Mouse (Mus musculus) hindlimb bud, embryonic 11.5 days (tissue): ENCODE data around the gene Itga3.
"Not testable (repeated sequence)": the region's sequence is repeated elsewhere in the genome, so short reads cannot be mapped to it uniquely, and the experiment has no call there.

Source experiments
- DNase-seq: peaks from one replicate; pipeline ENCODE4 v3.0.0-alpha.2; 2012; ENCODE audit warnings: low read depth, low spot score; ENCODE audit errors: extremely low spot score

The Itga3 gene

DNA sequence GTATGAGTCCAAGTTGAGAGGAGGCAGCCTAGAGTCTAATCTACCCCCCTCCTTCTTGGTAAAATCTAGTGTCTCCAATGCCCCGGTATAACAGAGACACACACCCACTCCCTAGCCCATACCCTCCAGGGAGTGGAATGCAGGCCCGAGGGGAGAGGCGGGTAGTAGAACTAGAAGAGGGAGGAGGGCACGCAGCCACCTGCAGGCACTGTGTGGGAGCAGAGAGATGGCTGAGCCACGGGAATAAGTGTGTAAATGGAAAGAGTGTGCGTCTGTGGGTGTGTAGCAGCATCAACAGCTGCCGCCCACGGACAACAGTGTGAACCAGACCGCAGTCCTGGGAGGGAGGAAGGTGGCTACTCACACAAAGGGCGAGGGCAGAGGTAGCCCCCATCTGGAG lies 41.7 kb downstream of the Itga3 start:
- no peak for DNase-seq

DNA sequence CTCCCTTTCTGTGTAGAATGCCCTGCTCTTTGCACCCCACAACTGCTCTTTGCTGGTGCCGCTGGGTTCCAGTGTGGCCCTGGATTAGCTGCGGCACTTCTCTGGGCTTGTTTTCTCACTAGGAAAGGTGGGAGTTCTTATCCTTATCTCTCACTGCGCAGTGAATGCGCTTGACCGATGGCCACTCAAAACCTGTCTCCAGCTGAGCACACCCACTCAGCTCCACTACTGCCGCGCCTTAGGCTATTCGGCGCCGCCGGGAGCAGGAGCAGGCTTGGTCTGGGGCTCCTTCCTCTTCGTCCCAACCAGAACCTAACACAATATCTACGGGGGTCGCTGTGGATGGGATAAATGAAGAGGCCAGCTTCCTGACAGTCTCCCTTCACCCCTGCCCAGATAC lies 43.0 kb downstream of the Itga3 start:
- no peak for DNase-seq

DNA sequence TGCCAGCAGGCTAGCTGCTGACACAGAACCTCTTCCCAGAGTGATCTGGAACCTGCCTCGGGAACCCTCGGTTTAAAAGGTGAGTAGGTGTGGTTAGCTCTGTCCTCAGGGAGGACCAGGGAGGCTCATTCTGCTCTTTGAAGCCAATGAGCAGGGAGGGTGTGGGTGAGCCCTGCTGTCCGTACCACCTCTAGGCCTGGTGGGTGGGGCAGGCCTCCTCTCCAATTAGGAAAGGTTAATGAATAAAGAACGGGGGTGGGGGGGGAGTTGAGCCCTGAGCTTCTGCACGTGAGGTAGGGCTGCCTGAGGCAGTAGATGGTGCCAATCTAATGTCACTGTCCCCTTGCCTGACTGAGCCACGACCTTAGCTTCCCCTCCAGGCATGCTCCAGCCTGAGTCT lies 43.7 kb downstream of the Itga3 start:
- no peak for DNase-seq

DNA sequence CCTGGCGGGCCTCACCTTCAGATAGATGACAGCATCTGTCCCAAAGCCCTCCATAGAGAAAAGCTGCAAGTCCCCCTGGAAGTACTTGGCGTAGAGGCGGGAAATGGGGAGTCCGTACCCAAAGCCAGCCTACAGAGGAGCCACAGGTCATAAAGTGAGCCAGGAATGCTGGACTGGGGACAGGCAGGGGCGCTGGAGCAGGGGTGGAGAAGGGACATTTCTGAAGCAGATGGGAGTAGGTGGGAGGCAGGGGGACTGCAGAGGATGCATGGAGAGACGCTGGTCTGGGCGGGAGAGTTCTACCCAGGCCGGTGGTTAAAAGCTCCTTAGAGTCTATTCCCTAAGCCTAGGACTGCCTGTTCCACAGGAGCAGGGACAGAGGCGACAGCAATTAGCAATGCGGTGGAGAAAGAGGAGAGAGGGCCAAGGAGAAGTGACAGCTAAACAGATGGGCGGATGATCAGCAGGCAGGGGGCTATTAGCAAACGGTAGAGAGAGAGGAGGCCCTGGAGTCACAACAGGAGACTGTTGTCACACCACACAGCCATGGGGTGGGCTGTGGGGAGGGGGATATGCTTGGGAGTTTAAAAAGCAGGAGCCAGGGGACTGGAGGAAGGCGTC lies 48.6 kb downstream of the Itga3 start:
- no peak for DNase-seq

DNA sequence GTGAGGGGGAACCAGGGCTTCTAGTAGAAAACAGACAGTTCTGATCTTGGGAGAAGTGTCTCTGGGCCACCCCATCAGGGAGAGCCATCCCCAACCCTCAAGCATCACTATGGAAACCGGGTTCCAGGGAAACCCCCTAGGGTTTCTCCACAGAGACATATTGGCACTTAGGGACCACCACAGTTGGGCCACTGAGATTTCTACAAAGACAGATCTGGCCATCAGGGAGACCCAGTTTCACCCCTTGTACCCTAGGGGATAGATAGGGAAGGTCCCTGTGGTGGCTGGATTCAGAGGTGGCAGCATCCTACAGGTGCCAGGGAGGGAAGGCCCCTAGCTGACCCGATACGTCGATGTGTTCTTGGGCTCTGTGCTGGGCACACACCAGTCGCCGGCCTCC lies 49.8 kb downstream of the Itga3 start:
- DNase-seq: no peak

DNA sequence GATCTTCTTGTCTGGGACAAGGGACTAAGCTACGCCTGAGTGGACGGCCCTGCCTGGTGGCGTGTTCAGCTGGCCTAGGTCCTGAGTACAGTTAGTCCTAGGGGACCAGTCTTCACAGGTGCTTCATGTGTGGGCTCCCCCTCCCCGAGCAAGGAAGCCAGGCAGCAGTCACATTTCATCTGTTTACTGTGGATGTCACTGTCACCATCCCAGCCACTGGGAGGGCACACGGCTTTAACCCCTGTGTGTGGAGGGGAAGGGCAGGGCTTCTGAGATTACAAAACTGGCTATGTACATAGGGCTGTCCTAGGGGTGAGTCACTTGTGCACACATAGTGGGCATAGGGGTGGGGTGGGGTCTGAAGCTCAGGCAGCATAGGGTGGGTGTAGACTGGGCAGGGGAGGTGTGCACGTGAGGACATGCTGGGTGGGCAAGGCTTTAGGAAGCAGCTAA lies 50.5 kb downstream of the Itga3 start:
- DNase-seq: no peak

DNA sequence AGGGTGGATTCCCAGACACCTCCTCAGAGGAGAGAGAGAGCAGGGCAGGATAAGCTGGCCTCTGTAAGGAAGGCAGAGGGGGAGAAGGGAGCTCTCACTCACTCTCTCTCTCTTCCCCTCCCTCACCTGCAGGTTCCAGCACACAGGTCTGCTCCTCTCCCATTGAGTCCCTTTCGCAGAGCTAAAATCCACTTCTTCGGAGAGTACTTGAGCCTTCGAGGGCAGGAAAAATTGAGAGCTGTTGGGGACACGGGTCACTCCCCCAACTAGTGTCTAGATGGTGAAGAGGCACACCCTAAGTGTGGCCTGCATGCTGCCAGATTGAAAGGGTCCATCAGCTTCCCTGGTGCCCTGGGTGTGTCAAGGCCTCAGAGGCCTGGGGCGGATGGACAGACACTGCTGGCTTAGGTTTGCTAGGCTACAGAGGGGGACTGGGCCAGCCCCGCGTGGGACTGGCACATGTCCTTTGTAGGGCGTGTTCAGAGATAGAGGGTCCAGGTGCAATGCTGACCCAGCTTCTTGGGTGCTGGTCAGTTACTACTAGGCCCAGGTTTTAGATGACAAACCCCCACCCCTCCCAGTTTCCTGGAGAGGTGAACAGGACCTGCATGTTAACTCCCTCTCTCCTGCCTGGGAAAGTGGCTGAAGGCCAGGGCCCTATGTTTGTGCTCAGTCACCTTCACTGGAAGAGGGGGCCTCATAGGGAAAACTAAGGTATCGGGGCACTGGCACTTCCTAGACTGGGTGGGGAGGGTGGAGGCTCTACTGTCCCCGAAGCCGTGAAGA lies 51.2 kb downstream of the Itga3 start:
- no peak for DNase-seq

DNA sequence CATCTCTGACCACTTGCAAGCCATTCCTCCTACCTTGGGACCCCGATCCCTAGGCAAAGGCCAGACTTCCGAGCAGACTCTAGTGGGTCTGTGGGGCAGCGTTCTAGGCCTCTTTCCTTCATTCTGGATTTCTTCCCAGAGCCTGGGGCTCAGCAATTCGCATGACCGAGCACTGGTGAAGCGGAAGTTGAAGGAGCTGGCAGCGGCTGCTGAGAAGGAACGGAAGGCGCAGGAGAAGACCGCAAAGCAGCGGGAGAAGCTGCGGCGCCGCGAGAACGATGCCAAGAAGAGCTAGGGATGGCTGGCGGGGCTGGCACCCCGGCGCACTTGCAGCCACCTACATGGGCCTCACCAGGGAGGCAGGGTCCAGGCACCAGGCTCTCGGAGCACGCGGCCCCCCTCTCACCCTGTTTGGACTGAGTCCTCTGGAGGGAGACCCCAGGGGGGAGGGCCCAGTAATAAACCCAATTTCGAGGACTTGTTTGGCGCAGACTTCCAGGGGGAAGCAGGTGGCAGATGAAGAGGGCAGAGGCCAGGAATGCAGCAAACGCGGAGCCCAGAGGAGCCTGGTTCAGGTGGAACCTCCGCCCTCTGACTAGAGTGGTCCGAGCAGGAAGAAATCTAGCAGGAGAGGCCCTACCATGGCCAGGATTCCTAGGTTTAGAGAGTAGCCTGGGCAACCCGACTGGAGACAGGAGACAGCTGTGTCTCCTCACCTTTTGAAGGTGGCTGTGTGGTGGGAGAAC lies 52.0 kb downstream of the Itga3 start:
- no peak for DNase-seq

DNA sequence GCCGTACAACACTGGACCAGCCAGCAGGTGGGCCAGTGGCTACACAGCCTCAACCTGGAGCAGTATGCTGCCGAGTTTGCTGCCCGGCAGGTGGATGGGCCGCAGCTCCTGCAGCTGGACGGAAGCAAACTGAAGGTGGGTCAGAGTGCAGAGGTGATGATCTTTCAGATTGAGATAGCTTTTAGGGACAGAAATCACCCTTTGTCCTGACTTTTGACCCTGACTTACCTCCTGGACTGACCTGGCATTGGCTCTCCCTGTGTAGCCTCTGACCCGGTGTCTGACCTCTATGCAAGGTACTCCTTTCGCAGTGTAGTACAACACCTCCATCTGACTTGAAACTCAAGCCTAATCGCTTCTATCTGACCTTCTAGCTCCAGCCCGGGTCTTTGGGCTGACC lies 53.1 kb downstream of the Itga3 start:
- DNase-seq: no peak

DNA sequence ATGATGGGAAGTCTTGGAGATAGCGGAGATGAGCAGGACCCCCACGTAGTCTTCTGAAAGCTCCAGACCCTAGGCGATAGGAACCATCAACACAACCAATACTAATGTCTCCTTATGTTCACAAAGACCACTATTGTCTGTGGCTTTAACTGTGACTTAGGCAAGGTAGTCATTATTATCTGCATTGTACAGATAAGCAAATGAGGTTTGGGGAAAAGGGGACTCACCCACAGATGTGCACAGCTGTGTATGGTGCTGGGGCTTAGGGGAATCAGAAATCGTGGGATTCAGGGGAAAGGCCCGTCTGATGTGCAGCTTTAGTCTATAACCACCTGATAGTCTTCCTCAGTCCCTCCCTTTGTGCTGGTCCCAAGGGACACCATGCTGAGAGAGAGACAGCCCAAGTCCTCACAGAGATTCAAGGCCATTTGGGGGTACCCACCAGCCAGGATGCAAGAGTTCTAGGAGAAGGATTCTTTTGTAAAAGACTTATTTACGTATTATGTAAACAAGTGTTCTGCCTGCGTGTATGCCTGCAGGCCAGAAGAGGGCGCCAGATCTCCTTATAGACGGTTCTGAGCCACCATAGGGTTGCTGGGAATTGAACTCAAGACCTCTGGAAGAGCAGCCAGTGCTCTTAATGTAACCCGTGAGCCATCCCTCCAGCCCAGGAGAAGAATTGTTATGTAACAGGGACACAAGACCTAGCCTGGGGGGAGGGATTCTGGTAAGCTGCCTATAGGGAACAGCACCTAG lies 54.2 kb downstream of the Itga3 start:
- no peak for DNase-seq

DNA sequence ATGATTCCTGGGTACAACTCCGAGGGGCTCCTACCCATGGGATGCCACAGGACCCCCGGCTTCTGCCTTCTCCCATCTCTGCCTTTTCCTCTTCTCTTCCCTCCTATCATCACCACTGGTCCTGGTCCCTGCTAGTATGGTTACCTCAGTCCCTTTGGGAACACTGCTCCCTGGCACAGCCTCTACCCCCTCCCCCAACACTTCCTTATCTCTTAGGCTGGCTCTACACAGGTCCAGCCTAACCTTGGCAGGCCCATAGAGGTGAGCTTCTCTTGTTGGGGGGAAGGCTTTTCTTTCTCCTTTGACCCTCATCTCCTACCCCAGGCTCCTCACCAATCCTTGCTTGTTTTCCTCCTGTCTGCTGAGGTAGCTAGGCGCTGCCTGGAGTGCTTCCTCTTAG lies 61.1 kb downstream of the Itga3 start:
- DNase-seq: no peak

DNA sequence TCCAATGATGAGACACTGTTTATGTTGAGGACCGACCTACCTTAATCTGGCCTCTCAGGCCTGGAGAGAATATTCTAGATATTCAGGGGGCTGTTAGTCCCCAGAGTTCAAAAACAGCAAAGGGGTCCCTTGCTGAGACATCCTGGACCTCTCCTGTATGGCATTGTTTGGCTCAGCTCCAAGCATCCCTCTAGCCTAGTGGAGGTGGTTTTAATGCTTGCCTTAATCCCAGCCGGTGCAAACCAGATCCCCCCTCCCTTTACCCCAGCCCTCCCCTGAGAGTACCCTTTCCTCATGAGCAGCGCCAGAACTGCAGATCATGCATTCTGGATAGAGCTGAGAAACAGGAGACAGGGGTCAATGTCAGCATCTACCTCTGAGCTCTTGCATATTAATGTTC lies 64.1 kb downstream of the Itga3 start:
- no peak for DNase-seq

DNA sequence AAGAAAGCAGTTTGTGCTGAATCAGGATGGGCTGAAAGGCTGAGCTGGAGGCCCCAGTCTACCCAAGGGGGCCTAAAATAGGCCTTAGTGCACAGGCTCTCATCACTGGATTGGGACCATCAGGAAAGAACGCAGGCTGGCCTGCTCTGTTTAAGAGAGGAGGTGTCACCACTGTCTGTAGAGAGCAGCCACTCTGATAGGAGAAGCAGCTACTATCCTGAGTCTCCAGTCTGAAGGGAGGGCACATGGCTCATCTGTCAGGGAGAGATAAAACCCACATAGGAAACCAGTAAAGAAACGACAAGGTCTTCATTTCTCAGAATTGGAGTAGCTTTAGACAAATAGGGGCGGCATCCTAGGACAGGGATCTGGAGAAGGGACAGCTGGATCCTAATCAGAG lies 64.5 kb downstream of the Itga3 start:
- no peak for DNase-seq

DNA sequence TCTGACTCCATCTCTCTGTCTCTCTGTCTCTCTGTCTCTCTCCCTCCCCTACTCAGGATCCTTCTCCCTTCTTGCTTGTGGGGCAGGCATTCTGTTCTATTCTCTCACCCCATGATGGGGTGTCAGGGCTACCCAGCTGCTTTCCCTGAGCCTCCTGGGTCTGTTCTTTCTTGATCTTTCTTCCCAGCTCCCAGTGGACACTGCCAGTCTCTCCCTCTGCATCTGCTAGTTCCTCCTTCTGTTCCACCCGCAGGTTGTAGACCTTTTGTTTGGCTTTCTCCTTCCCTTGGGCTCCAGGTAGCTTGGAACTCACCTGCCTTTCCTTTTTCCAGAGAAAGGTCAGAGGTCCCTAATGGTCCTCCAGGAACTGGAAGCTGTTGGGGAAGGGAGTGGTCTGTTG lies 65.2 kb downstream of the Itga3 start:
- DNase-seq: no peak

DNA sequence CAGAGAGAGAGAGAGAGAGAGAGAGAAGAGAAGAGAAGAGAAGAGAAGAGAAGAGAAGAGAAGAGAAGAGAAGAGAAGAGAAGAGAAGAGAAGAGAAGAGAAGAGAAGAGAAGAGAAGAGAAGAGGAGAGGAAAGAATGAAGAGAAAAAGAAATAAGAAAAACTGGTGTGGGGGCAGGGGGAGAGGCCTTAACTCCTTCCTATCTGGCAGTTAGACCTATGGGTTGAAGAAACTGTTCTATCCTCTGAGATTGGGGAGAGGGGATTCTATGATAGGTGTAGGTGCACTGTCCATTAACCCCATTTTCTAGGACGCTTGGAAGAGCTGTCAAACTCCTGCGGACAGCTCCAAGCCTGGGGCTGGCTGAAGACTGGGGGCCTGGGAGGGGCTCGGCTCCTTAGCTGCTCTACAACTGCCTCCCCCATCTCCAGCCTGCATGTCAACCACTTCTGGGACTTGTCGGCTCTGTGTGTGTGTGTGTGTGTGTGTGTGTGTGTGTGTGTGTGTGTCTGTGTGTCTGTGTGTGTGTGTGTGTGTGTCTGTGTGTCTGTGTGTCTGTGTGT lies 65.7 kb downstream of the Itga3 start:
- DNase-seq: not testable (repeated sequence)

DNA sequence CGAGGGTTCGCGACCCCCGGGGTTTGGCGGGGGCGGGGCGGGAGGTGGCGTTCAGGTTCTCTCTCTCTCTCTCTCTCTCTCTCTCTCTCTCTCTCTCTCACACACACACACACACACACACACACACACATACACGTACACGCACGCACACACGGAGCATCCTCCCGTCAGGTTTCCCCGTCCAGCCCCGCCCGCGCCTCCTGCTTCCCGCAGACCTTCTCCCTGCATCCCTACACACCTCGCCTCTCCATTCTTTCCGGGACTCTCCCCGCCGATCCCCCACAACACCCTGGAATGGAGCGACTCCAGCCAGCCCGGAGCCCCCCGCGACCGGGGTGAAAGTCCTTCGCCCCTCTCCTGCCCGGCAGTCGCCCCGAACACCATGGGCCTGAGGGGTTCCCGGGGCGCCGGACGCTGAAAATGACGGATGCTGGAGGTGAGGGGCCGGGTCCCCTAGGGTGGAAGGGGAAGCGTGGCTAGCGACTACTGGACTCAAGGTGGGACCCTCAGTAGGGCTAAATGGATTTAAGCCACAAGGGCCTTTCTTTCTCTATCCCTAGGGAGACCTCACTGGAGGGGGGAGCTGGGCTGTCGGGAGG lies 66.4 kb downstream of the Itga3 start:
- DNase-seq: no peak

DNA sequence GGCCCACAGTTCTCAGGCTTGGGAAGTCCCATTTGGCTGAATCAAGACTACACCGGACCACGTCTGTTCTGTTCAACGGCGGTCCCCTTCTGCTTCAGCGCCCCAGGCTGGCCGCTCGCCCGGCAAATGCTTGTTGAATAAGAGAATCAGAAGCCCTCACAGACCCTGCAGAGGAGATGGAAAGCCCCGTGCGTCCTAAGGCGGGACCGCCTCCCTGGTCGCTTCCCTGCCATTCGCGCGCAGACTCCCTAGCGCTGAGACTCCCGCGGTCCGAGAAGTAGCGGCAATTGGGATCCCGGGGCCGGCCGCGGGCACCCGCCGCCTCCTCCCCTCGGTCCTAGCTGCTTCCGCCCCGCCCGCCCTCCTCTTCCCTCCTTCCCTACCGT lies 67.0 kb downstream of the Itga3 start, which contains the start of gene Samd14:
TSS of gene Samd14 (plus strand) at position 251 of the 386 bp plus-strand sequence.
- DNase-seq: no peak

DNA sequence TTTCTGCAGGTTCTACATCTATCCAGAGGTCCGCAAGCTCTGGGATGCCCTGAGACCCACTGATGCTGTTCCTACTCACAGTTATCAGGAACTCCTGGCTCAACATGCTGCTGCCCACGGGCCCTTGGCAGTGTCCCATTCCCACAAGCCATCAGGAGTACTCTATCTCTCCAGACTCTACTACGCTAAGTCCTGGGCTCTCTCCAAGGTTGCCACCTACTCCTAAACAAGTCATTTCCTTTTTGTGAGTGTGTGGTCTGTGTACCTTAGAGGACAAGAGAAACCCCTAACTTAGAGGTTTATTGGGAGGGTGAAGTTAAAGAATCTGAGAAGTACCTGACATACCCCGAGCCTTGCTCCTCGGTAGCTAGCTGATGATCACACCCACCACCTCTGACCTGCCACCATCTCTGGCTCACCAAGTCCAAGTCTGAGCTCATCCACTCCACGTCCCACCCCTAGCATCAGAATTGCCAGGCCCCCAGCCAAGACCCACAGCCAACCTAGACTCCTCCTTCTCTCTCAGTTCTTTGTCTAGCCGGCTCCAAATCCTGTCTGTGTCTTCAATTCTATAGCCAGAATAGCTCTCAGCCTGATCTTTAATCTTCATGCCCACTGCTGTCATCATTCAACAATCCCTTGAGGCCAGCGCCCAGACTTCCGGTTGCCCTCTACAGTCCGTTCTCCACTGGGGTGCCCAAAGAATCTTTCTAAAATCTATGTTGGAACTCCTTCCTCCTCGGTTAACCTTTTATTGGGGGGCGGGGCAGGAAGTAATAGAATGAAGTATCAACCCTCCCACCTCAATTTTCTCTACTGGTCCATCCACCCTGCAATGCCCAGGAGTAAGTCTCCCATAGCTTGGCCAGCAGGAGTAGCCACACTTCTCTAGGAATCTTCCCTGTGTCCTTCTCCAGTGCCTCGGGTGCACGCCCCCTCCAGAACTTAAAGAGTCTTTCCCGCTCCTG lies 67.7 kb downstream of the Itga3 start:
- DNase-seq: no peak

DNA sequence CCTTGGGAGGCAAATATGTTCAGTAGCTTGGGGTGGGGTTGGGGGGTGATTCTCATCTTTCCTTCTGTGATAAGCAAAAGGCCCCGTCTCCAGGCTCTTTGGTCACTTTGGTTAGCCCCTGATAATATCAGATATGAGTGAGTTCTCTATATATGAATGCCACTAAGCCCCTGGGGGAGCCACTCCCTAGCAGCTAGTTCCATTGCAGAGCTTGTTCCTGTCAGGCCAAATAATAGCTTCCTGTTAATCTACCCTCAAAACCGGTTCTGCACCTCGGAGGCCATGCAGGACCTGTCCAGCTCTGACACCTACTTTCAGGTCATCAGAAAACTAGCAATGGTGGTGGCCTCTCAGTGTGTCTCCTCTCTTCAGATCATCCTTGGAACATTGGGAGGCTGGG lies 69.2 kb downstream of the Itga3 start:
- DNase-seq: no peak
